Mouse (Mus musculus): Measurements from ENCODE around the gene Trip12. TPM values are rescaled to one million over a fixed set of nuclear protein-coding genes. Genes with fewer than 3 reads are reported as not detected.

Gene Trip12
- polyA plus RNA-seq, 1 experiment from 2014 or later, result 83.1 TPM

GRCm38 (mm10) chr1:84859597-84859996 lies 19.3 kb upstream of the Trip12 start:
- Histone ChIP-seq H3K36me3 (no peaks in the 10 kb centered on the region), H3K27me3 (no peaks in the 10 kb centered on the region), H3K27ac (no peak overlapping the region), H3K4me1 (replicated peaks) (peaks cover 4% of the 10 kb centered on the region; the same call in 1 of the 2 replicates), H3K9me3 (no peaks in the 10 kb centered on the region), H3K9ac (replicated peaks) (no peak overlapping the region), H3K4me2 (no peak overlapping the region), H3K4me3 (replicated peaks) (no peak overlapping the region)
- no peak for ATAC-seq (ENCODE audit: insufficient number of reproducible peaks, insufficient read depth, low FRiP score, low TSS enrichment, low read depth)
- WGBS, result 87% methylated on average over 6 of the region's 6 CpGs

DNA sequence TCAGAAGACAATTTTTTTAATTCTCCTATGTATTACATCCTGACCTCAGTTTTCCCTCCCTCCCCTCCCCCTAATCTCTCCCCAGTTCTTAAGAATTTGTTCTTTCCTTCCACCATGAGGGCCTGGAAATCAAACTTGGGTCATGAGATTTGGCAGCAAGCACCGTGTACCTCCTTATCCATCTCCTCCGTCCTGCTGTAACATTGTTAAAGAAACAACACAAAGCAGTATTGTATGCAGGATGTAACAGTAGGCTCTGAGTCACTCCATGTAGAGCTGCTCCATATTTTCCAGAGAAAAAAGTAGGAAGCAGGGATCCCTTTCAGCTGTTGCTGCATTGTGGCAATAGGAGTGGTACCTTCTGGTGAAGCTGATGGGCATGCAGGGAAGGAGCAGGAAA lies 15.4 kb upstream of the Trip12 start:
- Histone ChIP-seq H3K4me1 (replicated peaks) (no peaks in the 10 kb centered on the region; the same call in 1 of the 2 replicates), H3K4me3 (replicated peaks) (no peak overlapping the region), H3K9ac (replicated peaks) (no peak overlapping the region), H3K36me3 (no peaks in the 10 kb centered on the region), H3K27me3 (no peaks in the 10 kb centered on the region), H3K27ac (no peak overlapping the region), H3K4me2 (no peak overlapping the region), H3K9me3 (no peaks in the 10 kb centered on the region)
- 87% methylated on average over 2 of the region's 2 CpGs for WGBS
- no peak for ATAC-seq (ENCODE audit: insufficient number of reproducible peaks, insufficient read depth, low FRiP score, low TSS enrichment, low read depth)

- Histone ChIP-seq H3K4me1 (replicated peaks) (no peaks in the 10 kb centered on the region; the same call in 1 of the 2 replicates), H3K9ac (replicated peaks) (no peak overlapping the region), H3K36me3 (no peaks in the 10 kb centered on the region), H3K27me3 (no peaks in the 10 kb centered on the region), H3K9me3 (no peaks in the 10 kb centered on the region), H3K4me2 (no peak overlapping the region), H3K27ac (no peak overlapping the region), H3K4me3 (replicated peaks) (no peak overlapping the region)
- ATAC-seq (ENCODE audit: insufficient number of reproducible peaks, insufficient read depth, low FRiP score, low TSS enrichment, low read depth), result no peak
- WGBS, result 86% methylated on average over 2 of the region's 2 CpGs
These were observed 14.7 kb upstream of the Trip12 start for GRCm38 (mm10) chr1:84854966-84855365.

DNA sequence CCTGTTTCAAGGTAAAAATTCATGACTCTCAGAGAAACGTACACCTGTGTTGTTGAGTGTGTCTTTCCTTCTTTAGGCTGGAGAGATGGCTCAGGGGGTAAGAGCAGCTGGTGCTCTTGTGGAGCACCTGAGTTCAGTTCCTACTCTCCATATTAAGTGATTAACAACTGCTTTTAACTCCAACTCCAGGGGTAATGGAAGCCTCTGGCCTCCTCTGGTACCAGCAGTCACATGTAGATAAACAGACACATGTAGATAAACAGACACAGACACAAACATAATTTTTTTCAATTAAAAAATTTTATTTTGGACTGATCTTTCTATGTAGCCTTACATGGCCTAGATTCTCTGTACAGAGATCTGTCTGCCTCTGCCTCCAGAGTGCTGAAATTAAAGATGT lies 13.4 kb upstream of the Trip12 start:
- no peak overlapping the region for H3K27ac ChIP-seq
- WGBS, result 81% methylated on average over 1 of the region's 1 CpGs
- no peaks in the 10 kb centered on the region; the same call in 1 of the 2 replicates for H3K4me1 ChIP-seq (replicated peaks)
- no peak overlapping the region for H3K9ac ChIP-seq (replicated peaks)
- no peak overlapping the region for H3K4me2 ChIP-seq
- 0 out of 2 replicates have a peak, but pooled peaks cover 2% of the 10 kb centered on the region for H3K36me3 ChIP-seq
- no peaks in the 10 kb centered on the region for H3K9me3 ChIP-seq
- no peak for ATAC-seq (ENCODE audit: insufficient number of reproducible peaks, insufficient read depth, low FRiP score, low TSS enrichment, low read depth)
- no peak overlapping the region for H3K4me3 ChIP-seq (replicated peaks)
- H3K27me3 ChIP-seq, result no peaks in the 10 kb centered on the region

- H3K27me3 ChIP-seq, result no peaks in the 10 kb centered on the region
- no peak overlapping the region for H3K4me2 ChIP-seq
- H3K4me3 ChIP-seq (replicated peaks), result no peak overlapping the region
- no peaks in the 10 kb centered on the region for H3K9me3 ChIP-seq
- H3K27ac ChIP-seq, result no peak overlapping the region
- no peak overlapping the region for H3K9ac ChIP-seq (replicated peaks)
- ATAC-seq (ENCODE audit: insufficient number of reproducible peaks, insufficient read depth, low FRiP score, low TSS enrichment, low read depth), result no peak
- 39% methylated on average over 9 of the region's 9 CpGs for WGBS
- H3K4me1 ChIP-seq (replicated peaks), result no peaks in the 10 kb centered on the region; the same call in 1 of the 2 replicates
- 0 out of 2 replicates have a peak, but pooled peaks cover 7% of the 10 kb centered on the region for H3K36me3 ChIP-seq
These were observed 11.4 kb upstream of the Trip12 start for GRCm38 (mm10) chr1:84851512-84852235.

GRCm38 (mm10) chr1:84850471-84850870 lies 10.2 kb upstream of the Trip12 start:
- Histone ChIP-seq H3K4me3 (replicated peaks) (no peak overlapping the region), H3K9ac (replicated peaks) (no peak overlapping the region), H3K9me3 (no peaks in the 10 kb centered on the region), H3K4me2 (no peak overlapping the region), H3K36me3 (0 out of 2 replicates have a peak, but pooled peaks cover 7% of the 10 kb centered on the region), H3K27ac (no peak overlapping the region), H3K4me1 (replicated peaks) (no peaks in the 10 kb centered on the region; the same call in 1 of the 2 replicates), H3K27me3 (no peaks in the 10 kb centered on the region)
- no peak for ATAC-seq (ENCODE audit: insufficient number of reproducible peaks, insufficient read depth, low FRiP score, low TSS enrichment, low read depth)
- WGBS, result 96% methylated on average over 7 of the region's 7 CpGs

DNA sequence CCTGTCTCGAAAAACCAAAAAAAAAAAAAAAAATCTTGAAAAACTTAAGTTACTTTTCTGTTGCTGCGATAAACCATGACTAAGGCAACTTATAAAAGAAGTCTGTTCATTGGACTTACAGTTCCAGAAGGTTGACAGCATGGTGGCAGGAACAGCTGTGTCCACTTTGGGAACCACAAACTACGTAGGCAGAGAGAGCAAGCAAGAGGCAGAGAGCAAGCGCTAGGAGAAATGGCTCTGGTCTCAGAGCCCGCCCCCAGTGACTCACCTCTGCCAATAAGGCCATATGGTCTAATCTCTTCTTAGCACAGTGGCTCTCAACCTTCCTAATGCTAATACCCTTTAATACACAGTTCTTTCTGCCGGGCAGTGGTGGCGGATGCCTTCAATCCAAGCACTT lies 9.5 kb upstream of the Trip12 start:
- Histone ChIP-seq H3K36me3 (0 out of 2 replicates have a peak, but pooled peaks cover 7% of the 10 kb centered on the region), H3K9ac (replicated peaks) (no peak overlapping the region), H3K27ac (no peak overlapping the region), H3K4me3 (replicated peaks) (no peak overlapping the region), H3K27me3 (no peaks in the 10 kb centered on the region), H3K4me1 (replicated peaks) (no peaks in the 10 kb centered on the region; the same call in 1 of the 2 replicates), H3K9me3 (no peaks in the 10 kb centered on the region), H3K4me2 (no peak overlapping the region)
- ATAC-seq (ENCODE audit: insufficient number of reproducible peaks, insufficient read depth, low FRiP score, low TSS enrichment, low read depth), result no peak
- WGBS, result 97% methylated on average over 7 of the region's 7 CpGs

GRCm38 (mm10) chr1:84848801-84849455 lies 8.6 kb upstream of the Trip12 start:
- Histone ChIP-seq H3K4me1 (replicated peaks) (no peaks in the 10 kb centered on the region; the same call in 1 of the 2 replicates), H3K27ac (no peak overlapping the region), H3K9me3 (no peaks in the 10 kb centered on the region), H3K4me3 (replicated peaks) (no peak overlapping the region), H3K9ac (replicated peaks) (no peak overlapping the region), H3K36me3 (0 out of 2 replicates have a peak, but pooled peaks cover 7% of the 10 kb centered on the region), H3K4me2 (no peak overlapping the region), H3K27me3 (no peaks in the 10 kb centered on the region)
- no peak for ATAC-seq (ENCODE audit: insufficient number of reproducible peaks, insufficient read depth, low FRiP score, low TSS enrichment, low read depth)
- WGBS, result 97% methylated on average over 6 of the region's 6 CpGs

DNA sequence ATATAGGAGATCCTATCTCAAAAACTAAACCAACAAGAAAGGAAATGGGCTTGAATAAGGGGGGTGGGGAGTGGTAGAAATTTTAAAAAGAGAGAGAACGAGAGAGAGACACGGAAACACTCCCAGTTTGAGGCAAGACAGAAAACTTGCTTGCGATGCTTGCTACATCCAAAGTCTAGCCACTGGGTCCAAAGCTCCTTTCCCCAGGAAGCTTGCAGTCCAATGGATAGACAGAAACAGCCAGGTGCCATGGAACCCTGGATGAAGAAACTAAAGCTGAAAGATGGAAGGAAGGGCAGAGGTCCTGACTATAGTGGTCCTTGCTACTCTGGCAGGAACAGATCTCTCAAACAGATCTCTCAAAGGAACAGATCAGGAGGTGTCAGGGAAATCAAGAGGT lies 8.0 kb upstream of the Trip12 start:
- WGBS, result 97% methylated on average over 3 of the region's 3 CpGs

GRCm38 (mm10) chr1:84847698-84848097 lies 7.4 kb upstream of the Trip12 start:
- 0 out of 2 replicates have a peak, but pooled peaks cover 7% of the 10 kb centered on the region for H3K36me3 ChIP-seq
- H3K4me2 ChIP-seq, result no peak overlapping the region
- H3K4me1 ChIP-seq (replicated peaks), result no peaks in the 10 kb centered on the region; the same call in 1 of the 2 replicates
- H3K9me3 ChIP-seq, result no peaks in the 10 kb centered on the region
- H3K9ac ChIP-seq (replicated peaks), result no peak overlapping the region
- no peak for ATAC-seq (ENCODE audit: insufficient number of reproducible peaks, insufficient read depth, low FRiP score, low TSS enrichment, low read depth)
- no peak overlapping the region for H3K4me3 ChIP-seq (replicated peaks)
- no peak overlapping the region for H3K27ac ChIP-seq
- H3K27me3 ChIP-seq, result no peaks in the 10 kb centered on the region
- WGBS, result 86% methylated on average over 7 of the region's 7 CpGs

More for the DNA sequence above, 8.0 kb upstream of the Trip12 start:
- Histone ChIP-seq H3K9me3 (no peaks in the 10 kb centered on the region), H3K36me3 (0 out of 2 replicates have a peak, but pooled peaks cover 7% of the 10 kb centered on the region), H3K27me3 (no peaks in the 10 kb centered on the region), H3K27ac (no peak overlapping the region), H3K4me3 (replicated peaks) (no peak overlapping the region), H3K9ac (replicated peaks) (no peak overlapping the region), H3K4me1 (replicated peaks) (no peaks in the 10 kb centered on the region; the same call in 1 of the 2 replicates), H3K4me2 (no peak overlapping the region)
- no peak for ATAC-seq (ENCODE audit: insufficient number of reproducible peaks, insufficient read depth, low FRiP score, low TSS enrichment, low read depth)

GRCm38 (mm10) chr1:84843366-84843765 lies 3.0 kb upstream of the Trip12 start:
- Histone ChIP-seq H3K27me3 (no peaks in the 10 kb centered on the region), H3K9me3 (no peaks in the 10 kb centered on the region), H3K4me1 (replicated peaks) (no peaks in the 10 kb centered on the region), H3K9ac (replicated peaks) (no peak overlapping the region), H3K27ac (no peak overlapping the region), H3K4me2 (no peak overlapping the region), H3K36me3 (0 out of 2 replicates have a peak, but pooled peaks cover 2% of the 10 kb centered on the region), H3K4me3 (replicated peaks) (no peak overlapping the region)
- 93% methylated on average over 2 of the region's 2 CpGs for WGBS
- no peak for ATAC-seq (ENCODE audit: insufficient number of reproducible peaks, insufficient read depth, low FRiP score, low TSS enrichment, low read depth)
